Mouse (Mus musculus) cortical plate, adult 2 months (tissue): ENCODE results near the gene Ubl5. TPM values are rescaled to one million over a fixed set of nuclear protein-coding genes. Genes with fewer than 3 reads are reported as not detected.
"Not testable (repeated sequence)": the region's sequence is repeated elsewhere in the genome, so short reads cannot be mapped to it uniquely, and the experiment has no call there.

Source experiments
- H3K27ac ChIP-seq: fragments of 200-500 bp; 2 replicates; pipeline ENCODE4 v1.5.1; 2012; ENCODE audit warnings: low read length, control low read depth, inconsistent platforms; ENCODE audit not compliant: insufficient read depth
- H3K4me1 ChIP-seq: fragments of 200-500 bp; 2 replicates; pipeline ENCODE4 v1.6.1; 2011; ENCODE audit warnings: low read length; ENCODE audit not compliant: control insufficient read depth, insufficient read depth
- H3K4me3 ChIP-seq: fragments of 200-500 bp; 2 replicates; pipeline ENCODE4 v1.5.1; 2011; ENCODE audit warnings: mild to moderate bottlenecking, low read length, control low read depth; ENCODE audit not compliant: insufficient read depth
- CTCF ChIP-seq: fragments of 200-500 bp; IDR thresholded peaks from 2 replicates; pipeline ENCODE4 v1.5.1; 2011; ENCODE audit warnings: mild to moderate bottlenecking, control low read depth, low read length; ENCODE audit not compliant: insufficient read depth; ENCODE audit errors: extremely low read depth
- POLR2A ChIP-seq: fragments of 200-500 bp; IDR thresholded peaks from 2 replicates; pipeline ENCODE4 v1.6.1; 2011; ENCODE audit warnings: mild to moderate bottlenecking, low read length, control low read depth; ENCODE audit not compliant: insufficient read depth; ENCODE audit errors: extremely low read depth
- polyA plus RNA-seq: library from polyadenylated mRNA; depleted of rRNA; stranded (reverse); fragments of >200 nt; gene quantifications from 2 replicates; pipeline ENCODE4 v1.2.3, GENCODE M21; 2012

Ubl5 gene
- polyA plus RNA-seq, 1 experiment, result 577 TPM

DNA sequence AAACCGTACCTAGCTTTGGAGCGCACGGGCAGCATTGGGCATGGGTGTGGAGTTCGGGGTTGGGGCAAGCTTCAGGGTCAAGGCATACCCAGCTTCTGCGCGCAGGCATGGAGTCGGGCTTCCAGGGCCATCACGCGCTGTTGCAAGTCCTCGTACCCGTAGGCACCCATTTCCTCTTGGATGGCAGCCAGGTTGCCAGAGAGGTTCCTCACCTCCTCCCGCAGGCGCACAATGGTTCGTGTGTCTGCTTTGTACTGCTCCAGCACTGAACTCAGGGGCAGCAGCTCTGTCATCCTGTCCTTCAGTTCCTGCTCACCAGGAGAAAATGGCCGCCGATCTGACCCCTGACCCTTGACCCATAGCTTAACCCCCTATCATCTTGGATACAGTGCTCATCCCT lies 29.4 kb downstream of the Ubl5 start:
- TF ChIP-seq CTCF (no peak), POLR2A (no peak)
- Histone ChIP-seq H3K4me3 (no peak overlapping the region), H3K4me1 (no peaks in the 10 kb centered on the region), H3K27ac (no peak overlapping the region)

DNA sequence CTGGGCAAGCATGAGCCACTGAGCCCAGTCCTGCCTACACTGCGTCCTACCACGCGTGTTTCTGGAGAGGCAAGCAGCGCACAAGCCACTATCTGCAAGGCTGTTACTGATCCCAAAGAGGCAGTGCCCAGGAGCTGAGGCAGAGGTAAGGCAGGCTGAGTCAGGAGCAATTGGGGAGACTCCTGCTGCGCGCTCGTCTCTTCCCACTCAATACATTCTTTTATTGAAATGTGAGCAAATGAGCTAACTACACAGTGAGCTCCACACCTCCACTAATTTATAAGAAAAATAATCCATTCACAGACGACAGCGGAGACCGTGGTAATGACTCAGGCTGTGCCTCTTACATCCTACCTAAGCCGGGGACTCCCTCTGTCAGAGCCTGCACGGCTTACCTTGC lies 35.2 kb downstream of the Ubl5 start:
- TF ChIP-seq CTCF (no peak), POLR2A (no peak)
- H3K27ac ChIP-seq, result peak overlapping the region; percentile 2; the same call in 1 of the 2 replicates
- H3K4me1 ChIP-seq, result peaks cover 4% of the 10 kb centered on the region; the same call in 1 of the 2 replicates
- no peak overlapping the region for H3K4me3 ChIP-seq

DNA sequence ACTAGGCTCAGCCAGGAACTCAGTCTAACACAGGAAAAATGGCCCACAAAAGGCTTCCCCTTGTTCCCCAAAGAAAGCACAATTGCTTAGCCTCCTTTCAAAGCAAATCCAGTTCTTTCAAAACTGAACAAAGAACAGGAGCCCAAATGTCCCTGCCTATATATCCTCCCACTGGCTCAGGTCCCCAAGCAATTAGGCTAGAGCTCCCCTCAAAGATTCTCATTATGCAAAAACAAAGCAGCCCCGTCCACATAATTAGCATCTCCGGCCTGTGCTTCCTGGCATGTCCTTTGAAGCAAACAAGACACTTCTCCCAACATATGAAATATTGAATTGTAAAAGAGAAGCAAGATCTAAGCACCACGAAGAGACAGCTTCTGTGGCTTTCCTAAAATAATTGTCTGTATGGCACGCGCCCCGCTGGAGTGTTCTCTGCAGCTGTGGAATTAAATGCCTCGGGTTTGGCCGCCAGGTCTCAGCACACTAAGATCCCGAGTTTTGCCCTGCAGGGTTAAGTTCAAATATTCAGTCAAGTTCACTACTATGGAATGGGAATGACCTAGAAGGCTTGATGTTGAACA lies 37.8 kb downstream of the Ubl5 start:
- no peak overlapping the region for H3K4me3 ChIP-seq
- peak overlapping the region; percentile 43 for H3K27ac ChIP-seq
- TF ChIP-seq CTCF (no peak), POLR2A (no peak)
- H3K4me1 ChIP-seq, result peaks cover 8% of the 10 kb centered on the region

GRCm38 (mm10) chr9:20681546-20682388 lies 39.1 kb downstream of the Ubl5 start:
- Histone ChIP-seq H3K4me3 (no peak overlapping the region), H3K4me1 (peaks cover 10% of the 10 kb centered on the region), H3K27ac (peak overlapping the region; percentile 25; the same call in 1 of the 2 replicates)
- TF ChIP-seq POLR2A, result no peak
- no peak for TF ChIP-seq CTCF

- no peak overlapping the region for H3K27ac ChIP-seq
- no peak overlapping the region for H3K4me3 ChIP-seq
- TF ChIP-seq POLR2A (no peak), CTCF (no peak)
- peaks cover 9% of the 10 kb centered on the region for H3K4me1 ChIP-seq
These were observed 39.7 kb downstream of the Ubl5 start for GRCm38 (mm10) chr9:20682389-20682722.

- Histone ChIP-seq H3K27ac (peak overlapping the region; percentile 89), H3K4me1 (peaks cover 8% of the 10 kb centered on the region), H3K4me3 (no peak overlapping the region)
- TF ChIP-seq CTCF (no peak), POLR2A (no peak)
These were observed 42.6 kb downstream of the Ubl5 start for GRCm38 (mm10) chr9:20685081-20685861.

DNA sequence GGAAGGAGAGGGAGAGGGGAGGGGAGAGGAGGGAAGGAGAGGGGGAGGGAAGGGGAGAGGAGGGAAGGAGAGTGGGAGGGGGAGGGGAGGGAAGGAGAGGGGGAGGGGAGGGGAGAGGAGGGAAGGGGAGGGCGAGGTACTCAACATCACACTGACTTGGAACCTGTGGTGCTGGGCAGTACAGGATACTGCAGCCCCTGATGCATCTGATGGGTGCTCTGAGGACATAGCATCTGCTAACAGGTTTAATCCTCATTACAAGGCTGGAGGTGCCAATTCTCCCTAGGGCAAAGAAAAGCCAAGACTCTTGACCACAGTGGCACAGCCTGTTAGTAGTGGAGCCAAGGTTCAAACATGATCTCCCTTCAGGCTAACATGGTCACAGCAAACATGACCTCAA lies 46.7 kb downstream of the Ubl5 start:
- TF ChIP-seq CTCF, result no peak
- no peak for TF ChIP-seq POLR2A
- Histone ChIP-seq H3K4me3 (no peak overlapping the region), H3K27ac (no peak overlapping the region)

GRCm38 (mm10) chr9:20689913-20690312 lies 47.2 kb downstream of the Ubl5 start:
- Histone ChIP-seq H3K27ac (peak overlapping the region; percentile 16; the same call in 1 of the 2 replicates), H3K4me1 (peaks cover 12% of the 10 kb centered on the region), H3K4me3 (no peak overlapping the region)
- no peak for TF ChIP-seq CTCF
- no peak for TF ChIP-seq POLR2A

More for the DNA sequence above, 46.7 kb downstream of the Ubl5 start:
- peaks cover 15% of the 10 kb centered on the region for H3K4me1 ChIP-seq

GRCm38 (mm10) chr9:20690449-20690848 lies 47.8 kb downstream of the Ubl5 start:
- H3K4me1 ChIP-seq, result peaks cover 12% of the 10 kb centered on the region
- H3K27ac ChIP-seq, result peak overlapping the region; percentile 16; the same call in 1 of the 2 replicates
- not testable (repeated sequence) for H3K4me3 ChIP-seq
